Mouse (Mus musculus) kidney, adult 8-10 months (tissue): Measurements from ENCODE around the gene Pbx2.

Source experiments
- DNase-seq, 2 experiments: peaks; one replicate each; pipeline ENCODE4 v3.0.0; 2022

Gene Pbx2

GRCm38 (mm10) chr17:34604511-34605237, 13.6 kb downstream of the Pbx2 start:
- peak; percentile 84 to 90 for DNase-seq

- DNase-seq: peak; percentile 96 to 98
Measured at GRCm38 (mm10) chr17:34605609-34606008, 14.5 kb downstream of the Pbx2 start.

- DNase-seq: no peak
Measured at GRCm38 (mm10) chr17:34606186-34607039, 15.3 kb downstream of the Pbx2 start.

GRCm38 (mm10) chr17:34607997-34608396, 16.9 kb downstream of the Pbx2 start:
- no peak for DNase-seq

- no peak for DNase-seq
Measured at GRCm38 (mm10) chr17:34611050-34611449, 20.0 kb downstream of the Pbx2 start.

GRCm38 (mm10) chr17:34613054-34613645, 22.1 kb downstream of the Pbx2 start:
- DNase-seq: no peak

- no peak for DNase-seq
Measured at GRCm38 (mm10) chr17:34613830-34614229, 22.8 kb downstream of the Pbx2 start.

GRCm38 (mm10) chr17:34615871-34616270, 24.8 kb downstream of the Pbx2 start, which contains the start of gene Egfl8:
TSS of gene Egfl8 (minus strand) at chr17:34615971.
- DNase-seq: no peak

GRCm38 (mm10) chr17:34618999-34619398, 27.9 kb downstream of the Pbx2 start:
- DNase-seq: peak; percentile 59 to 80

- no peak for DNase-seq
Measured at GRCm38 (mm10) chr17:34621006-34621405, 29.9 kb downstream of the Pbx2 start.

- DNase-seq: no peak
Measured at GRCm38 (mm10) chr17:34623161-34623560, 32.1 kb downstream of the Pbx2 start.

GRCm38 (mm10) chr17:34624981-34625380, 33.9 kb downstream of the Pbx2 start:
- DNase-seq: no peak

- no peak for DNase-seq
Measured at GRCm38 (mm10) chr17:34626062-34626772, 35.2 kb downstream of the Pbx2 start.

GRCm38 (mm10) chr17:34626773-34627092, 35.7 kb downstream of the Pbx2 start:
- DNase-seq: no peak

- peak; percentile 91 to 92 for DNase-seq
Measured at GRCm38 (mm10) chr17:34627093-34627942, 36.3 kb downstream of the Pbx2 start.

GRCm38 (mm10) chr17:34627943-34628643, 37.0 kb downstream of the Pbx2 start, which contains the start of gene Ppt2:
TSS of gene Ppt2 (minus strand) at chr17:34628510.
- DNase-seq: peak; percentile 72 to 78

- no peak for DNase-seq
Measured at GRCm38 (mm10) chr17:34628644-34628967, 37.5 kb downstream of the Pbx2 start.

GRCm38 (mm10) chr17:34629221-34629751, 38.2 kb downstream of the Pbx2 start, which contains the start of gene Prrt1:
TSS of gene Prrt1 (plus strand) at chr17:34629533.
- no peak for DNase-seq

- DNase-seq: no peak
Measured at GRCm38 (mm10) chr17:34629796-34630603, 38.9 kb downstream of the Pbx2 start.

GRCm38 (mm10) chr17:34630761-34631301, 39.8 kb downstream of the Pbx2 start:
- no peak for DNase-seq
